Mouse (Mus musculus) bone marrow, adult 2 months (tissue): ENCODE data around the gene Col25a1.

ENCODE experiments used
- CTCF ChIP-seq: fragments of 200-500 bp; IDR thresholded peaks from 2 replicates; pipeline ENCODE4 v1.5.1; 2011; ENCODE audit warnings: low read length, control low read depth; ENCODE audit not compliant: control insufficient read depth, insufficient read depth
- POLR2A ChIP-seq: fragments of 200-500 bp; IDR thresholded peaks from 2 replicates; pipeline ENCODE4 v1.6.1; 2011; ENCODE audit warnings: low read depth, mild to moderate bottlenecking, control low read depth, low read length, borderline replicate concordance; ENCODE audit not compliant: control insufficient read depth

DNA sequence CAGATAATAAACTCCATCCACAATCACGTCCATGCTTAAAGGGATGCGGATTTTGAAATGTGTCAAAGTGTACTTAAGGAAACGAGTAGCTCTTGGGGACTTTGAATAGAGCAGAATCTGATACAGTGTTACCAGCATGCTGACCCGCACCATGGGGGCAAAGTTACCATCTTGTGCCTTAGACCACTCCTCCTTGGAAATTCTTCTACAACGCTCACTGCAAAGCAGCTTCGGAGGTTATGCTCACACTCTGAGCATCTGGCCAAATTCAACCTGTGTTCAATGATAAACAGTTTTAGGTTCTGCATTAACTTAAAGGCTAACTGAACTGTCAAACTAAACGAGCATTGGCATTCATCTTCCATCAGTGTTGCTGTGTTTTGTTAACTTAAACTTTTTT is 452.7 kb downstream of the Col25a1 start:
- TF ChIP-seq CTCF, result no peak
- TF ChIP-seq POLR2A, result no peak
